Mouse (Mus musculus): ENCODE results near the gene Ankrd55.

- TF ChIP-seq POLR2A (IDR thresholded peaks at IDR 0.05; ENCODE audit: low read depth, low read length), result no peak
- TF ChIP-seq CTCF (IDR thresholded peaks at IDR 0.05; ENCODE audit: extremely low read depth, insufficient read depth, insufficient read length, insufficient replicate concordance), result no peak
Observed at GRCm38 (mm10) chr13:112363746-112364145, 75.5 kb downstream of the Ankrd55 start.

Data from spleen, adult 2 months (tissue).